Mouse (Mus musculus): ENCODE measurements around the gene Hipk4.

GRCm38 (mm10) chr7:27536618-27537017, 13.6 kb downstream of the Hipk4 start:
- TF ChIP-seq CTCF (conservative IDR thresholded peaks at IDR 0.05; ENCODE audit: insufficient read depth, insufficient read length, low read depth, low read length), result no peak
- no peak for TF ChIP-seq POLR2A (IDR thresholded peaks at IDR 0.05; ENCODE audit: low read depth, low read length)
